Mouse (Mus musculus): Measurements from ENCODE around the gene Pdhb.

- no peak for TF ChIP-seq POLR2A (IDR thresholded peaks at IDR 0.05; ENCODE audit: extremely low read depth, insufficient read depth, low read length)
- no peak for TF ChIP-seq CTCF (IDR thresholded peaks at IDR 0.05; ENCODE audit: low read depth, low read length)
These were observed 28.9 kb upstream of the Pdhb start for GRCm38 (mm10) chr14:8201715-8202114.
